Mouse (Mus musculus) heart, postnatal 10 days (tissue): ENCODE measurements around the gene Asrgl1. TPM values are rescaled to one million over a fixed set of nuclear protein-coding genes. Genes with fewer than 3 reads are reported as not detected.
"Not testable (repeated sequence)": the region's sequence is repeated elsewhere in the genome, so short reads cannot be mapped to it uniquely, and the experiment has no call there.

Experiments used
- DNase-seq, 2 experiments: peaks; one replicate each; pipeline ENCODE4 v3.0.0; 2021
- intact Hi-C: fragments of 180-260 bp; cut with DNase I; formaldehyde crosslinking; loops from one replicate; pipeline ENCODE4 v1.15.1; 2025
- total RNA-seq, 2 experiments: library from RNA; stranded (reverse); gene quantifications; 2 replicates each; pipeline ENCODE4 v1.2.3; 2021

The Asrgl1 gene
- 10 to 100 TPM; 18.5 to 18.6 TPM for total RNA-seq

GRCm38 (mm10) chr19:9135512-9136331 is at the start of gene Asrgl1:
Asrgl1 (minus strand) TSS chr19:9135636.
- peak; percentile 93 to 94 for DNase-seq
- intact Hi-C loops: loop anchor here (5.0 kb wide), 1 partner anchor 842 kb away; no protein-coding TSS in a partner anchor

GRCm38 (mm10) chr19:9146214-9146613 is 10.8 kb upstream of the Asrgl1 start:
- DNase-seq: no peak
- intact Hi-C loops: no loop called here

GRCm38 (mm10) chr19:9143639-9144125 is 8.2 kb upstream of the Asrgl1 start:
- intact Hi-C loops: no loop called here
- no peak for DNase-seq

- intact Hi-C loops: no loop called here
- DNase-seq: no peak
These were observed 7.8 kb upstream of the Asrgl1 start for GRCm38 (mm10) chr19:9143230-9143629.

- DNase-seq, intact Hi-C loops: not testable (repeated sequence)
These were observed 4.9 kb upstream of the Asrgl1 start for GRCm38 (mm10) chr19:9140361-9140760.

- DNase-seq: no peak
- intact Hi-C loops: loop anchor here (5.0 kb wide), 1 partner anchor 840 kb away; no protein-coding TSS in a partner anchor
These were observed 1.7 kb upstream of the Asrgl1 start for GRCm38 (mm10) chr19:9137159-9137558.

GRCm38 (mm10) chr19:9134746-9135511 is 507 bp downstream of the Asrgl1 start:
- peak; percentile 29 to 37 for DNase-seq
- intact Hi-C loops: loop anchor here (5.0 kb wide), 1 partner anchor 842 kb away; no protein-coding TSS in a partner anchor

GRCm38 (mm10) chr19:9129996-9130395 is 5.4 kb downstream of the Asrgl1 start:
- DNase-seq: no peak

GRCm38 (mm10) chr19:9128499-9129194 is 6.8 kb downstream of the Asrgl1 start:
- peak in 1 of 2 experiments; percentile 32 for DNase-seq

More at GRCm38 (mm10) chr19:9129996-9130395, 5.4 kb downstream of the Asrgl1 start:
- intact Hi-C loops: no loop called here

GRCm38 (mm10) chr19:9123986-9124385 is 11.4 kb downstream of the Asrgl1 start:
- intact Hi-C loops, DNase-seq: not testable (repeated sequence)

More at GRCm38 (mm10) chr19:9128499-9129194, 6.8 kb downstream of the Asrgl1 start:
- intact Hi-C loops: no loop called here

GRCm38 (mm10) chr19:9122390-9122789 is 13.0 kb downstream of the Asrgl1 start:
- intact Hi-C loops: no loop called here
- DNase-seq: no peak

GRCm38 (mm10) chr19:9119655-9120425 is 15.6 kb downstream of the Asrgl1 start:
- no peak for DNase-seq
- intact Hi-C loops: no loop called here

- intact Hi-C loops: no loop called here
- DNase-seq: peak; percentile 28 to 31
These were observed 18.2 kb downstream of the Asrgl1 start for GRCm38 (mm10) chr19:9117275-9117674.

- intact Hi-C loops: no loop called here
These were observed 19.2 kb downstream of the Asrgl1 start for GRCm38 (mm10) chr19:9116268-9116667.

GRCm38 (mm10) chr19:9112043-9112442 is 23.4 kb downstream of the Asrgl1 start:
- peak in 1 of 2 experiments; percentile 24 for DNase-seq
- intact Hi-C loops: no loop called here

More at GRCm38 (mm10) chr19:9116268-9116667, 19.2 kb downstream of the Asrgl1 start:
- no peak for DNase-seq

- intact Hi-C loops: loop anchor here (1.0 to 2.0 kb wide), 3 partner anchors 136 to 266 kb away; no protein-coding TSS in a partner anchor
- DNase-seq: peak; percentile 73 to 77
These were observed 25.1 kb downstream of the Asrgl1 start for GRCm38 (mm10) chr19:9110182-9110869.

- DNase-seq: no peak
- intact Hi-C loops: no loop called here
These were observed 26.9 kb downstream of the Asrgl1 start for GRCm38 (mm10) chr19:9108536-9108935.

GRCm38 (mm10) chr19:9107379-9107755 is 28.1 kb downstream of the Asrgl1 start:
- no peak for DNase-seq
- intact Hi-C loops: no loop called here
